Mouse (Mus musculus): ENCODE results near the gene March10. TPM values are rescaled to one million over a fixed set of nuclear protein-coding genes. Genes with fewer than 3 reads are reported as not detected.

March10 gene
- total RNA-seq, 2 experiments from 2014 or later, result not detected

- no peak for DNase-seq (ENCODE audit: low spot score)
Measured at GRCm38 (mm10) chr11:105353891-105354280, 102.6 kb downstream of the March10 start.

- peak; percentile 89 for DNase-seq (ENCODE audit: low spot score)
Measured at GRCm38 (mm10) chr11:105352954-105353890, 103.3 kb downstream of the March10 start.

GRCm38 (mm10) chr11:105352152-105352551 lies 104.4 kb downstream of the March10 start:
- DNase-seq (ENCODE audit: low spot score), result no peak

- DNase-seq (ENCODE audit: low spot score), result no peak
Measured at GRCm38 (mm10) chr11:105350643-105351042, 105.9 kb downstream of the March10 start.

GRCm38 (mm10) chr11:105349780-105350324 lies 106.7 kb downstream of the March10 start:
- DNase-seq (ENCODE audit: low spot score), result no peak

- DNase-seq (ENCODE audit: low spot score), result no peak
Measured at GRCm38 (mm10) chr11:105348495-105348982, 108.0 kb downstream of the March10 start.

GRCm38 (mm10) chr11:105347162-105348161 lies 109.1 kb downstream of the March10 start:
- DNase-seq (ENCODE audit: low spot score), result peak; percentile 83

- no peak for DNase-seq (ENCODE audit: low spot score)
Measured at GRCm38 (mm10) chr11:105345284-105345683, 111.3 kb downstream of the March10 start.

- DNase-seq (ENCODE audit: low spot score), result no peak
Measured at GRCm38 (mm10) chr11:105338596-105339390, 117.7 kb downstream of the March10 start.

- DNase-seq (ENCODE audit: low spot score), result no peak
Measured at GRCm38 (mm10) chr11:105333867-105334670, 122.5 kb downstream of the March10 start.

GRCm38 (mm10) chr11:105332468-105332867 lies 124.1 kb downstream of the March10 start:
- DNase-seq (ENCODE audit: low spot score), result peak; percentile 69

- DNase-seq (ENCODE audit: low spot score), result peak; percentile 73
Measured at GRCm38 (mm10) chr11:105331732-105332131, 124.8 kb downstream of the March10 start.

- DNase-seq (ENCODE audit: low spot score), result no peak
Measured at GRCm38 (mm10) chr11:105331129-105331528, 125.4 kb downstream of the March10 start.

GRCm38 (mm10) chr11:105329962-105330361 lies 126.6 kb downstream of the March10 start:
- DNase-seq (ENCODE audit: low spot score), result no peak

GRCm38 (mm10) chr11:105327101-105327500 lies 129.4 kb downstream of the March10 start:
- DNase-seq (ENCODE audit: low spot score), result no peak

GRCm38 (mm10) chr11:105323530-105323929 lies 133.0 kb downstream of the March10 start:
- DNase-seq (ENCODE audit: low spot score), result no peak

GRCm38 (mm10) chr11:105321090-105321489 lies 135.4 kb downstream of the March10 start:
- DNase-seq (ENCODE audit: low spot score), result no peak

GRCm38 (mm10) chr11:105317769-105318168 lies 138.8 kb downstream of the March10 start:
- DNase-seq (ENCODE audit: low spot score), result no peak

GRCm38 (mm10) chr11:105316121-105316520 lies 140.4 kb downstream of the March10 start:
- DNase-seq (ENCODE audit: low spot score), result no peak

- no peak for DNase-seq (ENCODE audit: low spot score)
Measured at GRCm38 (mm10) chr11:105315296-105315695, 141.2 kb downstream of the March10 start.
